Mouse (Mus musculus) kidney, adult 11 months (tissue): ENCODE data around the gene Gcm2.

Source experiments
- DNase-seq: peaks from one replicate; pipeline ENCODE4 v3.0.0; 2022

Gene Gcm2

DNA sequence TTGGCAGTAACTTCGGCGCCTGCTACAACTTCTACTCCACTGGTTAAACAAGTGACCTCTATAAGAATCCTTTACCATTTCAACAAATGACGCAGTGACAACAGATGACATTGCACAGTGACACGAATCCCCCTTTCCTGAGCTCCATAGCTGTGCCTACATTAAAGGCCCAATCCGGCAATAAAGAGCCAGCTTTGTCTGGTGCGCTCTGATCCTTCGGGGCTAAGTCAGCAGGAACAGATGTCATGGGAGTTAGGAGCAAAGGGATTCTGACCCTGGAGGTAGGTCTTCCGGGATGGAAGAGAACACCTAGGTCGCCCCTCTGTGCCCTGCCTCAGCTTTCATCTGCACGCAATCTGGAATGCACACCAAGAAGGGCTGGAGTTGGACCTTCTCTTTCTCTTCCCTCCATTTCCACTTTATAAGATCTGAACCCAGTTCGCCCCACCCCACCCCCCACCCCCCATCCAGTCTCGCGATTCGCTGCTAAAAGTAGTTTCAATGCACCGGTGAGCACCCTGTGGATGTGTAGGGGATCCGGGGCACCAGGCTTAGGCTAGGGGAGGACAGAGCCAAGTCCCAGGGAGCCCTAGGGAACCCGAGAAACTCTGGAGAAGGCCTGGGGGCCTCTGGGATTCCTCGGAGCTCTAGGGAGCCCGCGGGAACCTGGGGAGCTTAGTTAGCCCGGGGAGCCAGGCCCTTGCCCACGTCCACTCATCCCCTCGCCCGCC, 32.0 kb downstream of the Gcm2 start:
- DNase-seq: no peak

- DNase-seq: no peak
Observed at GRCm38 (mm10) chr13:41077921-41078320, 32.9 kb downstream of the Gcm2 start.

DNA sequence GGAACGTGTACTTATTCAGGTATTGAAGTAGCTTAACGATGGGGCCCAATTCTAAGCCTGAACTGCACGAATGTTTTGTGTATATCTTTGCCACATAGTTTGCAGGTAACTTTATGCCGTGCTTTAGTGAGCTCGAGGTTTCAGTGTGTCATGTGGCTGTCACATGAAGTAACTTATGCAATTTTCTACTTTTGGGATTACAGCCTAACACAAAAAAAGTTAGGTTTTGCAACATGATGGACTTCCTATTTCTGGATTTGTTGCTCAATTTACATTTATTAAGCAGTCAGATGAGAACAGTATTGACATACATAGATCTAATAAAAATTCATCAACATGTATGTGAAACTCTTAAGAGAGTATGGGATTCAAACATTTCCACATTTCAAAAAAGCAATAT, 37.0 kb downstream of the Gcm2 start:
- DNase-seq: no peak

- no peak for DNase-seq
Observed at GRCm38 (mm10) chr13:41071617-41072016, 39.2 kb downstream of the Gcm2 start.

DNA sequence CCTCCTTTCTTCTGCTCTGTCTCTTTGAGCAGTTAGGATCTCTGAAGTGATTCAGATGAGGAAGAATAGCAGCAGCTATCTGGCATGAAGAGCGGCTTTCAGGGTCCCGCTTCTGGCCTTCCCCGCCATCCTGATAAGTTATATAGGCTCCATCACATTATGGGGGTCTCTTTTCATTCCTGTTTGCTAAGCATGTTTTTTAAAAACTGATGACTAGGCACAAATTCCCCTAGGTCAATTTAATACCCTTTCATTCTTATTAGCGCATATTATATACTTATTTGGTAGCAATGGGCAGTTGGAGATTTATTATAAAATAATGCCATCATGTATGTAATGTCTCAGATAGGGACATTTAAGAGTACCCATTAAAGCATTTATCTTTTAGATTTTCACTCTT, 43.2 kb downstream of the Gcm2 start:
- no peak for DNase-seq

GRCm38 (mm10) chr13:41051965-41052364, 58.9 kb downstream of the Gcm2 start:
- DNase-seq: no peak
